Mouse (Mus musculus): ENCODE measurements around the gene Ralgapa2. TPM values are rescaled to one million over a fixed set of nuclear protein-coding genes. Genes with fewer than 3 reads are reported as not detected.

Ralgapa2 gene
- polyA plus RNA-seq, 1 experiment from 2014 or later, result 11.5 TPM

DNA sequence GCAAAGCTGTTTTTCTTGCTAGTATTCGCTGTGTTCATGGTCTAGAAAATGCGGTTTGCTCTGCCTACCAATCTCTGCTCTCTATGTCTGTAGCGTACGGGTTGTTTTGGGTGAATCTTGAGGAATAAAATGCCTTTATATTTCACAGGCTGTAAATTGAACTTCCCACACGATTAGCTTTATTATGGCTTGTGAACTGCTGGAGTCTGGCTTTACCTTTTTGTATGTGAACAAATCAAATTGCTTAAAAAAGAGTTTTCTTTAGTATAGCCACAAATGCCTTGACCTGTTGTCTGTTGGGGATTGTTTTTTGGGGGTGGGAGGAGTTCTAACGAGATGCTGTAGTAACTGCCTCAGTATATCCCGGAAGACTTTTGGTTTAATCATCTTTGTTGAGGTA is 288.0 kb downstream of the Ralgapa2 start:
- no peak overlapping the region for H3K27ac ChIP-seq
- H3K4me3 ChIP-seq, result no peak overlapping the region
- no peaks in the 10 kb centered on the region for H3K9me3 ChIP-seq
- H3K27me3 ChIP-seq (ENCODE audit: insufficient read depth, poor library complexity, severe bottlenecking), result peaks cover 100% of the 10 kb centered on the region
- no peak for DNase-seq (ENCODE audit: low spot score)
- H3K4me1 ChIP-seq, result peaks cover 35% of the 10 kb centered on the region
- no peaks in the 10 kb centered on the region for H3K36me3 ChIP-seq
- 20% methylated on average over 7 of the region's 7 CpGs for WGBS

DNA sequence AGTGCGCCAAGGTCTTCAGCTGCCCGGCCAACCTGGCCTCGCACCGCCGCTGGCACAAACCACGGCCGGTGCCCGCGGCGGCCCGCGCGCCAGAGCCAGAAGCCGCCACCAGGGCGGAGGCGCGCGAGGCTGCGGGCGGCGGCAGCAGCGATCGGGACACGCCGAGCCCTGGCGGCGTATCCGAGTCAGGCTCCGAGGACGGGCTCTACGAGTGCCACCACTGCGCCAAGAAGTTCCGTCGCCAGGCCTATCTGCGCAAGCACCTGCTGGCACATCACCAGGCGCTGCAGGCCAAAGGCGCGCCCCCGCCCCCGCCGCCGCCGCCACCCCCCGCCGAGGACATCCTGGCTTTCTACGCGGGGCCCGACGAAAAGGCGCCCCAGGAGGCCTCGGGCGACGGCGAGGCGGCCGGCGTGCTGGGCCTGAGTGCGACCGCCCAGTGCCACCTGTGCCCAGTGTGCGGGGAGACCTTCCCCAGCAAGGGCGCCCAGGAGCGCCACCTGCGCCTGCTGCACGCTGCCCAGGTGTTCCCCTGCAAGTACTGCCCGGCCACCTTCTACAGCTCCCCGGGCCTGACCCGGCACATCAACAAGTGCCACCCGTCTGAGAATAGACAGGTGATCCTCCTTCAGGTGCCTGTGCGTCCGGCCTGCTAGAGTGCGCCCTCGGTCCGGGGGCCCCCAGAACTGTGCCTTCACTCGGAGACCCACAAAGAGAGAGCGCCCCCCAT is 288.8 kb downstream of the Ralgapa2 start:
- no peak for DNase-seq (ENCODE audit: low spot score)
- Histone ChIP-seq H3K9me3 (no peaks in the 10 kb centered on the region), H3K4me1 (peaks cover 43% of the 10 kb centered on the region), H3K36me3 (no peaks in the 10 kb centered on the region), H3K27ac (no peak overlapping the region; the same call in 1 of the 2 replicates), H3K27me3 (ENCODE audit: insufficient read depth, poor library complexity, severe bottlenecking) (peaks cover 100% of the 10 kb centered on the region), H3K4me3 (peak overlapping the region; percentile 67)
- under 1% methylated on average over 70 of the region's 75 CpGs for WGBS

DNA sequence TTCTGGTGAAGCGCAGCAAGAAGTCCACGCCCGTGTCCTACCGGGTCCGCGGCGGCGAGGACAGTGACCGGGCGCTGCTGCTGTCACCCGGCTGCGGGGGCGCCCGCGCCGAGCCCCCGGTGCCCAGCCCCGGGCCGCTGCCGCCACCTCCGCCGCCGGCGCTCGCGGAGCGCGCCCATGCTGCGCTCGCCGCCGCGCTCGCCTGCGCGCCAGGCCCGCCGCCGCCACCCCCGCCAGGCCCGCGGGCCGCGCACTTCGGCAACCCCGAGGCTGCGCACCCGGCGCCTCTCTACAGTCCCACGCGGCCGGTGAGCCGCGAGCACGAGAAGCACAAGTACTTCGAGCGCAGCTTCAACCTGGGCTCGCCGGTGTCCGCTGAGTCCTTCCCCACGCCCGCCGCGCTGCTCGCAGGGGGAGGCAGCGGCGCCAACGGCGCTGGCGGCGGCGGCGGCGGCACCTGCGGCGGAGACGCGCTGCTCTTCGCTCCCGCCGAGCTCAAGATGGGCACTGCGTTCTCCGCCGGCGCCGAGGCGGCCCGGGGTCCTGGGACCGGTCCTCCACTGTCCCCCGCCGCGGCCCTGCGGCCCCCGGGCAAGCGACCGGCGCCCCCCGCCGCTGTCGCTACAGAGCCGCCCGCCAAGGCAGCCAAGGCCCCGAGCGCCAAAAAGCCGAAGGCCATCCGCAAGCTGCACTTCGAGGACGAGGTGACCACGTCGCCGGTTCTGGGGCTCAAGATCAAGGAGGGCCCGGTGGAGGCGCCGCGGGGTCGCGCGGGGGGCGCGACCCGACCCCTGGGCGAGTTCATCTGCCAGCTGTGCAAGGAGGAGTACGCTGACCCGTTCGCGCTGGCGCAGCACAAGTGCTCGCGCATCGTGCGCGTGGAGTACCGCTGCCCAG is 289.6 kb downstream of the Ralgapa2 start:
- 2% methylated on average over 129 of the region's 133 CpGs for WGBS
- Histone ChIP-seq H3K9me3 (no peaks in the 10 kb centered on the region), H3K4me1 (peaks cover 51% of the 10 kb centered on the region), H3K4me3 (peak overlapping the region; percentile 67), H3K27ac (no peak overlapping the region; the same call in 1 of the 2 replicates), H3K36me3 (no peaks in the 10 kb centered on the region), H3K27me3 (ENCODE audit: insufficient read depth, poor library complexity, severe bottlenecking) (peaks cover 100% of the 10 kb centered on the region)
- no peak for DNase-seq (ENCODE audit: low spot score)

DNA sequence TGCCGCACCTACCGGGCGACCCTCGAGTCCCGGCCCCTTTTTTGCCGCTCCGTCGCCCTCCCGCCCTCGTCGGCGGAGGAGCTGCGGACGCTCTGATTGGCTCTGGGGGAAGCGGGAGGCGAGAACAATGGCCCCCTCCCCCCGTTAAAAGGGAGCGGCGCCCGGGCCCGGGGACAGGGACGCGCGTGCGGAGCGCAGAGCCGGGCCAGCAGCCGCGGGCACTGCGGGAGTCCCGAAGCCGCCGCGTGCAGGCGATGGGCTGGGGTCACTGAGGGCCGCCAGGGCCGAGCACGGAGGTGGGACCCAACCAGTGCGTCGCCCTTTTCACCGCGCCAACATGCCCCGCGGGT is 290.2 kb downstream of the Ralgapa2 start:
- Histone ChIP-seq H3K27me3 (ENCODE audit: insufficient read depth, poor library complexity, severe bottlenecking) (peaks cover 100% of the 10 kb centered on the region), H3K4me1 (peaks cover 57% of the 10 kb centered on the region), H3K36me3 (no peaks in the 10 kb centered on the region), H3K9me3 (no peaks in the 10 kb centered on the region), H3K27ac (no peak overlapping the region), H3K4me3 (peak overlapping the region; percentile 67)
- WGBS, result under 1% methylated on average over 38 of the region's 44 CpGs
- DNase-seq (ENCODE audit: low spot score), result no peak

DNA sequence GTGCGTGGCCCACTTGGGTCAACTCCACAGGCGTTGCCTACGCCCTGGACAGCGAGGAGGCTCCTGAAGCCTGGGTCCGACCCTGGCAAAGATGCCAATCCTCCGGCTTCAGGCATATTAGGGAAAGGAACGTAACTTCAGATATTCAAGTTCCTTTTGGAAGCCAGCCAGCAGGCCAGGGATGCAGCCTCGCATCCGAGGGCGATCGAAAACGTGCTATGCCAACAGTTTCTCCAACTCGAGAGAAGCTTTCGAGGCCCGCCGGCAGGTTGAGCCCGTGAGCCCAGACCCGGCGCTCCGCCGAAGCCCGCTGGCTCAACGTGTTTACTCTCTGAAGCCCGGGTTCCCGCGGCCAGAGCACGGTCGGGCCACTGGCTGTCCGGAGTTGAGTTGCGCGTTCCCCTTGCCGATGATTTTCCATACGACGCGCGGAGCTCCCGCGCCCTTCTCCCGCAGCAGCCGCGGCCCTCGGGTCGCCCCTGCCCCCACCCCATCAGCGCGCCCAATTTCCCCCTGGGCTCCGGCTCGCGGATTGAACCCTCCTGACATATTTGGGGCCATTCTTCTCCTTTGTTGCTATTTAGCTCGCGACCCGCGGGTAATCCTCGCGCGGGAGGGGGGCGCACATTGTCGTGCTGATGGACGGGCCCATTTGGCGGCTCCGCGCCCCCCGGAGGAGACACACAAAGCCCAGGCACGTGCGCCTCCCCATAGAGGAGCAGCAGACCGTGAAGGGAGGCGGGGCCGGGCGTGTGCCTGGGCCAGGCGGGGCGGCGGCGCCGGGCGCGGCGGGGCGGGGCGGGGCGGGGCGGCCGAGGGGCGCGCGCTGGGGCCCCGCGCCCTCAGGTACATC is 290.8 kb downstream of the Ralgapa2 start, which contains the start of gene Insm1:
TSS of gene Insm1 (plus strand) at position 846 of the 853 bp plus-strand sequence.
- Histone ChIP-seq H3K4me3 (peak within 1 kb of the TSS; percentile 67), H3K27ac (no peak within 1 kb of the TSS), H3K36me3 (no peaks in the 10 kb centered on the region), H3K27me3 (ENCODE audit: insufficient read depth, poor library complexity, severe bottlenecking) (peaks cover 100% of the 10 kb centered on the region), H3K4me1 (peaks cover 57% of the 10 kb centered on the region), H3K9me3 (no peaks in the 10 kb centered on the region)
- peak; percentile 78 for DNase-seq (ENCODE audit: low spot score)
- under 1% methylated on average over 78 of the region's 86 CpGs for WGBS

DNA sequence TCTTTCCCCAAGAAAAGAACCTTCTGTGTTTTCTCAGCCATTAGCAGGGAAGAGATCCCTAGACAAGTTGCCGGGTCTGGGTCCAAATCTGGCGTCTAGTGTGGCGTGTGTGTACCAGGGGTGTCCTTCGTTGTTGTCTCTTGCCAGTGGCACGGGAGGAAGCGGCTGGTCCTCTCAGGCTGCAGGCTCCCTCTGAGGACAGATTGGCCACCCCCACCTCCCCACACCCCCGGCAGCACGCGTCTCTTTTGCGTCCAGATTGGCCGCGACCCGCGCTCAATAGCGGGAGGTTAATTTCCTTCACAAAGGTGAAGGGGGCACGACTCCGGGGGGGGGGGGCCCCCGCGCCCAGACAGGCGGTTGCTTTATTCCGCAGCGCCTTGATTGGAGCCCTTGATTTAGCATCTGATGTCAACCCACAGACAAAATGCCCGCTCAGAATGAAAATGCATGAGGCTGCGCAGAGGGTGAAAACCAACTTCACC is 291.5 kb downstream of the Ralgapa2 start:
- Histone ChIP-seq H3K4me3 (peak overlapping the region; percentile 67), H3K27me3 (ENCODE audit: insufficient read depth, poor library complexity, severe bottlenecking) (peaks cover 100% of the 10 kb centered on the region), H3K36me3 (no peaks in the 10 kb centered on the region), H3K9me3 (no peaks in the 10 kb centered on the region), H3K27ac (no peak overlapping the region), H3K4me1 (peaks cover 57% of the 10 kb centered on the region)
- 2% methylated on average over 24 of the region's 24 CpGs for WGBS
- no peak for DNase-seq (ENCODE audit: low spot score)

DNA sequence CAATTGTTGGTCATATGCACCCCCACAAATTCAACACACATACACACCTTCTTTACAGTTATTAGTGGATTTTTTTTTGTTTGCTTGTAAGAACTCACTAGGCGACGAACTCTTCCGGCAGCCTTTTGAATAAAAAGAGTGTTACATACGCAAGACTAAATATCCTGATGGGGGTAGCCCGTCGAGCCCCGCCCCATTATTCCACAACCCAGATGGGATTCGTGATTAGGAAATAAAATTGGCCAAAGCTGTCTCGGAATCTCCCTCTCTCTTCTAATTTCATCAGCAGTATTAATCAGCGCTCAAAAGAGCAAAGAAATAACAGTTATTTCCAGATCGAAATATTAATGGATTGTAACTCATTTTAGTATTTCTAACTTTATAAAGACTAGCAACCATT is 292.4 kb downstream of the Ralgapa2 start:
- Histone ChIP-seq H3K36me3 (no peaks in the 10 kb centered on the region), H3K27ac (no peak overlapping the region), H3K4me3 (no peak overlapping the region), H3K4me1 (peaks cover 58% of the 10 kb centered on the region), H3K9me3 (no peaks in the 10 kb centered on the region), H3K27me3 (ENCODE audit: insufficient read depth, poor library complexity, severe bottlenecking) (peaks cover 94% of the 10 kb centered on the region)
- DNase-seq (ENCODE audit: low spot score), result no peak
- 13% methylated on average over 11 of the region's 11 CpGs for WGBS

DNA sequence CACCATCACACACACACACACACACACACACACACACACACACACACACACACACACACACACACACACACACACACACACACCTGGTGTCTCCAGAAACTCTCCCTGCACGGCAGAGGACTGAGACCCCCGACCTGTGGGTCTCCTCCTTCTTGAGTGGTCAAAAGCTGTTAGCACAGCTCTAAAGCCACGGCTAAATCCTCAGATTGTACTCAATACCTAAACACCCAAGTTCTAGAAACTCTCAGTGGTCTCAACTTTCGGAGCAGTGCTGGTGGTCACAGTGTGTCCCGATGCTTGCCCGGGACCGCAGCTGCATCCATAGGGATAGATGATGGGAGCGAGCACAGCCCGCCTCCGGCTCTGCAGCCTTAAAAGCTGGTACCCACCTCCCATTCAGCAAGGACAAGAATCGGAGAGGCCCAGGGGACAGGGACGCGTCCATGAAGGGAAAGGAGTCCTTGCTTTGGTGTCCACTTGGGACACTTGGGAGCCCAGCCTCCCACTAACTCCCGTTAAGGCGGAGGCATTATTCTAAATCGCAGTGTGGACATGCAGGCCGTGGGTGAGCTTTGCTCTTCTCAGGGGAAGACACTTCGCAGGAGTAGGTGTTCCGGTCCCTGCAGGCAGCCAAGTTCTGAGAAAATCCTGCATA is 293.1 kb downstream of the Ralgapa2 start:
- DNase-seq (ENCODE audit: low spot score), result no peak
- H3K4me1 ChIP-seq, result peaks cover 61% of the 10 kb centered on the region
- WGBS, result 3% methylated on average over 19 of the region's 19 CpGs
- H3K36me3 ChIP-seq, result no peaks in the 10 kb centered on the region
- H3K4me3 ChIP-seq, result peak overlapping the region; percentile 57; the same call in 1 of the 2 replicates
- no peaks in the 10 kb centered on the region for H3K9me3 ChIP-seq
- no peak overlapping the region for H3K27ac ChIP-seq
- H3K27me3 ChIP-seq (ENCODE audit: insufficient read depth, poor library complexity, severe bottlenecking), result peaks cover 87% of the 10 kb centered on the region

DNA sequence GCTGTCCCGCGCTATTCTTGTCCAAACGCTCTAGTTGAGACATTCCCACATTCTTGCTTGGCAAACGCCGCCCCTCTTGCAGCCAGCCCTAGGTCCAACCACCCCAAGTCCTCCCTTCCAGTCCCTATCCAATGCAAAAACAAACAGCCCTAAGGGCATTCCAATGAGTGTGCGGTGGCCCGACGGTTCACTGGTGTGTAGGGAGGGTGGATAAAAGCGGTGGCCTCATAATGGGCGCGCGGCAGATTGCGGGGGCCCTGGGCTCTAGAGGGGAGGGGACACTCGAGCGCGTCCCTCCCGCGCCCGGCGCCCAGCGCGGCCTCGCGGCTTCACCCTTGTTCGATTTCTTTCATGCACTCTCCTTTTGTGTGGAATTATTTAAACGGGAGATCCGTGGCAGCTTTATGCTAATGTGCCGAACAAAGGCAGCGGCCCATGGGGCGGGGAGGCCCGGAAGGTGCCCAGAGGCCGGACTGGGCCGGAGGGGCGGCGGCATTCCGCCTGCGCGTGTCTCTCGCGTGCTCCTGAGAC is 293.9 kb downstream of the Ralgapa2 start:
- no peak for DNase-seq (ENCODE audit: low spot score)

DNA sequence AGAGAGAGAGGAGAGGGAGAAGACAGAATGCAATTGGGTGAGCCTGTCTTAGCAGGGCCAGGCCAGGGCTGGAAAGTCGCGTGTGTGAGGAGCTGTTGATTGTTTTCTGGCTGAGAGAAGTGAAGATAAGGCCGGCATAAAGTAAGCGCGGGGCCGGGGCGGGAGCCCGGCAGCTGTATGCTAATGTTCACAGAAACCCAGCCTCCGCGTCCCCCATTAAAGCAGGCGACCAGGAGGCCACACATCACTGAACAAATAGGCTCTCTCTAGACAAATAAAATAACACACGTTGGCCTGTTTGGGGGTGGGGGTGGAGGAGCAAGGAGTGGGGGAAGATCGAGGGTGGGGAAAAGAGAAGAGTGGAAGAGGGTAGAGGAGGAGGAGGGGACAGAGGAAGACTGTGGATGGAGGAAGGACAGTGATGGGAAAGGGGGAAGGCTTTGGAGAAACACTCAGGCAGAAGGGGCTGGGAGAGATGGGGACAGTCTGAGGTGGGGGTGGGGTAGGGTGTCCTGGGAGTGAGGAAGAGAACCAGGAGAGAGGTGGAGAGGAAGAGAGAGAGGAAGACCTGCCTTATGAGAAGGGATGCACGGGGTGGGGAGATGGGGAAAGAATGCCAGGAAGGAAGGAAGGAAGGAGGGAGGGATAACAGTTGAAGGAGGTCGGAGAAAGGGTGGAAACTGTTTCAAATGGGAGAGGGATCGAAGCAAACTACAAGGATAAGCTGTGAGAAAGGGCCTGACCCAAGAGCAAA is 294.7 kb downstream of the Ralgapa2 start:
- H3K36me3 ChIP-seq, result no peaks in the 10 kb centered on the region
- WGBS, result 2% methylated on average over 16 of the region's 16 CpGs
- H3K27me3 ChIP-seq (ENCODE audit: insufficient read depth, poor library complexity, severe bottlenecking), result peaks cover 81% of the 10 kb centered on the region
- no peak overlapping the region for H3K27ac ChIP-seq
- H3K4me1 ChIP-seq, result peaks cover 47% of the 10 kb centered on the region
- no peaks in the 10 kb centered on the region for H3K9me3 ChIP-seq
- H3K4me3 ChIP-seq, result peak overlapping the region; percentile 57
- DNase-seq (ENCODE audit: low spot score), result no peak

More for the DNA sequence above, 293.9 kb downstream of the Ralgapa2 start:
- WGBS, result under 1% methylated on average over 40 of the region's 40 CpGs
- peaks cover 81% of the 10 kb centered on the region for H3K27me3 ChIP-seq (ENCODE audit: insufficient read depth, poor library complexity, severe bottlenecking)
- H3K36me3 ChIP-seq, result no peaks in the 10 kb centered on the region
- H3K4me3 ChIP-seq, result peak overlapping the region; percentile 57
- H3K4me1 ChIP-seq, result peaks cover 55% of the 10 kb centered on the region
- 0 out of 2 replicates have a peak overlapping the region, but pooled peaks have one; percentile 4 for H3K27ac ChIP-seq
- no peaks in the 10 kb centered on the region for H3K9me3 ChIP-seq

Measured in heart, embryonic 10.5 days (tissue).